Mouse (Mus musculus) neural tube, embryonic 12.5 days (tissue): ENCODE measurements around the gene Rab3a. TPM values are rescaled to one million over a fixed set of nuclear protein-coding genes. Genes with fewer than 3 reads are reported as not detected.

Experiments used
- ATAC-seq: fragments of 200-750 bp; cut with Nextera tagmentation; 2 replicates; pipeline ENCODE4 v1.8.0; 2017; ENCODE audit warnings: low read depth, mild to moderate bottlenecking, moderate TSS enrichment, moderate library complexity; ENCODE audit not compliant: low FRiP score
- H3K27ac ChIP-seq: fragments of 300-500 bp; sonication (generic); 2 replicates; pipeline ENCODE4 v1.5.1; 2016
- H3K27me3 ChIP-seq: fragments of 300-500 bp; sonication (generic); replicated peaks from 2 replicates; pipeline ENCODE4 v1.6.1; 2016; ENCODE audit warnings: mild to moderate bottlenecking
- H3K36me3 ChIP-seq: fragments of 300-500 bp; sonication (generic); 2 replicates; pipeline ENCODE4 v1.6.1; 2016; ENCODE audit warnings: mild to moderate bottlenecking
- H3K4me1 ChIP-seq: fragments of 300-500 bp; sonication (generic); 2 replicates; pipeline ENCODE4 v1.6.1; 2016
- H3K4me2 ChIP-seq: fragments of 300-500 bp; sonication (generic); replicated peaks from 2 replicates; pipeline ENCODE4 v1.6.1; 2016; ENCODE audit warnings: mild to moderate bottlenecking
- H3K4me3 ChIP-seq: fragments of 300-500 bp; sonication (generic); 2 replicates; pipeline ENCODE4 v1.5.1; 2016
- H3K9ac ChIP-seq: fragments of 300-500 bp; sonication (generic); 2 replicates; pipeline ENCODE4 v1.6.1; 2016; ENCODE audit warnings: mild to moderate bottlenecking
- H3K9me3 ChIP-seq: fragments of 300-500 bp; sonication (generic); 2 replicates; pipeline ENCODE4 v1.6.1; 2016; ENCODE audit warnings: mild to moderate bottlenecking
- WGBS: fragments of 180-500 bp; shearing (Covaris S2); methylation state at CpG from one replicate; pipeline ENCODE4 v1.1.7; 2016; 5-methylcytosine and 5-hydroxymethylcytosine counted together
- polyA plus RNA-seq: library from polyadenylated mRNA; unstranded; fragments of >200 nt; fragmentation: Nextera tagmentation; extraction: Ambion mirVana; gene quantifications from 2 replicates; pipeline ENCODE4 v1.2.1, GENCODE M21; 2016

Rab3a gene
- polyA plus RNA-seq, 1 experiment from 2014 or later, result 199 TPM

- peaks cover 46% of the 10 kb centered on the region for H3K4me1 ChIP-seq
- peak overlapping the region; percentile 86 for H3K9ac ChIP-seq
- peak; percentile 49 for ATAC-seq
- peak overlapping the region; percentile 75 for H3K27ac ChIP-seq
- no peaks in the 10 kb centered on the region for H3K27me3 ChIP-seq
- WGBS, result 16% methylated on average over 50 of the region's 50 CpGs
- H3K9me3 ChIP-seq, result no peaks in the 10 kb centered on the region
- H3K4me2 ChIP-seq, result peak overlapping the region; percentile 95
- H3K4me3 ChIP-seq, result peak overlapping the region; percentile 71
- peaks cover 25% of the 10 kb centered on the region for H3K36me3 ChIP-seq
Observed at GRCm38 (mm10) chr8:70754871-70755660, 587 bp downstream of the Rab3a start.

GRCm38 (mm10) chr8:70755661-70756475 lies 1.4 kb downstream of the Rab3a start:
- peak overlapping the region; percentile 86 for H3K9ac ChIP-seq
- peak overlapping the region; percentile 71 for H3K4me3 ChIP-seq
- ATAC-seq, result no peak
- no peak overlapping the region for H3K27ac ChIP-seq
- H3K9me3 ChIP-seq, result no peaks in the 10 kb centered on the region
- no peaks in the 10 kb centered on the region for H3K27me3 ChIP-seq
- 84% methylated on average over 24 of the region's 24 CpGs for WGBS
- peaks cover 25% of the 10 kb centered on the region for H3K36me3 ChIP-seq
- H3K4me1 ChIP-seq, result peaks cover 50% of the 10 kb centered on the region
- H3K4me2 ChIP-seq, result peak overlapping the region; percentile 95

GRCm38 (mm10) chr8:70756476-70757040 lies 2.1 kb downstream of the Rab3a start:
- Histone ChIP-seq H3K27ac (no peak overlapping the region), H3K9ac (no peak overlapping the region), H3K27me3 (no peaks in the 10 kb centered on the region), H3K4me2 (no peak overlapping the region; the same call in 1 of the 2 replicates), H3K4me1 (peaks cover 53% of the 10 kb centered on the region), H3K36me3 (peaks cover 25% of the 10 kb centered on the region), H3K4me3 (no peak overlapping the region), H3K9me3 (no peaks in the 10 kb centered on the region)
- ATAC-seq, result no peak
- 92% methylated on average over 6 of the region's 6 CpGs for WGBS

GRCm38 (mm10) chr8:70757523-70758307 lies 3.2 kb downstream of the Rab3a start:
- Histone ChIP-seq H3K4me3 (no peak overlapping the region), H3K4me2 (no peak overlapping the region), H3K36me3 (peaks cover 25% of the 10 kb centered on the region), H3K27ac (no peak overlapping the region), H3K4me1 (peaks cover 53% of the 10 kb centered on the region), H3K9ac (no peak overlapping the region), H3K9me3 (no peaks in the 10 kb centered on the region), H3K27me3 (no peaks in the 10 kb centered on the region)
- WGBS, result 65% methylated on average over 22 of the region's 22 CpGs
- ATAC-seq, result no peak

GRCm38 (mm10) chr8:70758308-70758615 lies 3.8 kb downstream of the Rab3a start:
- no peak overlapping the region for H3K4me3 ChIP-seq
- peaks cover 51% of the 10 kb centered on the region for H3K4me1 ChIP-seq
- no peaks in the 10 kb centered on the region for H3K9me3 ChIP-seq
- 78% methylated on average over 7 of the region's 7 CpGs for WGBS
- no peaks in the 10 kb centered on the region for H3K27me3 ChIP-seq
- no peak overlapping the region for H3K9ac ChIP-seq
- H3K27ac ChIP-seq, result no peak overlapping the region
- no peak overlapping the region for H3K4me2 ChIP-seq
- H3K36me3 ChIP-seq, result peaks cover 25% of the 10 kb centered on the region
- no peak for ATAC-seq

GRCm38 (mm10) chr8:70758616-70759561 lies 4.4 kb downstream of the Rab3a start:
- Histone ChIP-seq H3K27me3 (no peaks in the 10 kb centered on the region), H3K27ac (no peak overlapping the region), H3K9me3 (no peaks in the 10 kb centered on the region), H3K36me3 (peaks cover 25% of the 10 kb centered on the region), H3K9ac (no peak overlapping the region), H3K4me2 (peak overlapping the region; percentile 98), H3K4me3 (no peak overlapping the region), H3K4me1 (peaks cover 49% of the 10 kb centered on the region)
- WGBS, result 72% methylated on average over 19 of the region's 19 CpGs
- ATAC-seq, result no peak

- Histone ChIP-seq H3K9ac (peak overlapping the region; percentile 80), H3K4me1 (peaks cover 43% of the 10 kb centered on the region), H3K27ac (peak overlapping the region; percentile 72), H3K4me2 (peak overlapping the region; percentile 98), H3K9me3 (no peaks in the 10 kb centered on the region), H3K27me3 (no peaks in the 10 kb centered on the region), H3K4me3 (peak overlapping the region; percentile 70), H3K36me3 (peaks cover 25% of the 10 kb centered on the region)
- ATAC-seq, result peak; percentile 33
- 2% methylated on average over 22 of the region's 22 CpGs for WGBS
Observed at GRCm38 (mm10) chr8:70760350-70760749, 5.9 kb downstream of the Rab3a start.

- no peaks in the 10 kb centered on the region for H3K27me3 ChIP-seq
- H3K36me3 ChIP-seq, result peaks cover 24% of the 10 kb centered on the region
- H3K9ac ChIP-seq, result peak within 1 kb of the TSS; percentile 80
- peaks cover 41% of the 10 kb centered on the region for H3K4me1 ChIP-seq
- peak within 1 kb of the TSS; percentile 98 for H3K4me2 ChIP-seq
- peak within 1 kb of the TSS; percentile 72 for H3K27ac ChIP-seq
- WGBS, result under 1% methylated on average over 55 of the region's 55 CpGs
- H3K9me3 ChIP-seq, result no peaks in the 10 kb centered on the region
- H3K4me3 ChIP-seq, result peak within 1 kb of the TSS; percentile 70
- ATAC-seq, result peak; percentile 95
Observed at GRCm38 (mm10) chr8:70760775-70761406, 6.4 kb downstream of the Rab3a start, which contains the start of gene Mpv17l2. Gene Mpv17l2 (minus strand): TSS chr8:70760946.

GRCm38 (mm10) chr8:70762118-70762517 lies 7.6 kb downstream of the Rab3a start:
- H3K27me3 ChIP-seq, result no peaks in the 10 kb centered on the region
- ATAC-seq, result no peak
- peaks cover 13% of the 10 kb centered on the region for H3K36me3 ChIP-seq
- 76% methylated on average over 1 of the region's 1 CpGs for WGBS
- no peak overlapping the region for H3K9ac ChIP-seq
- no peak overlapping the region for H3K27ac ChIP-seq
- peaks cover 47% of the 10 kb centered on the region for H3K4me1 ChIP-seq
- no peaks in the 10 kb centered on the region for H3K9me3 ChIP-seq
- no peak overlapping the region for H3K4me2 ChIP-seq
- H3K4me3 ChIP-seq, result no peak overlapping the region

GRCm38 (mm10) chr8:70763354-70763753 lies 8.9 kb downstream of the Rab3a start:
- peaks cover 38% of the 10 kb centered on the region for H3K4me1 ChIP-seq
- H3K9ac ChIP-seq, result no peak overlapping the region
- no peak overlapping the region for H3K27ac ChIP-seq
- peaks cover 12% of the 10 kb centered on the region for H3K36me3 ChIP-seq
- no peaks in the 10 kb centered on the region for H3K9me3 ChIP-seq
- H3K27me3 ChIP-seq, result peaks cover 2% of the 10 kb centered on the region; the same call in 1 of the 2 replicates
- no peak for ATAC-seq
- WGBS, result 4% methylated on average over 3 of the region's 3 CpGs
- H3K4me2 ChIP-seq, result no peak overlapping the region
- no peak overlapping the region for H3K4me3 ChIP-seq
